Mouse (Mus musculus) retina, embryonic 14.5 days (tissue): Measurements from ENCODE around the gene Atp8b5.

Experiments
- DNase-seq: peaks from one replicate; pipeline ENCODE4 v3.0.0-alpha.2; 2015; ENCODE audit warnings: low spot score

Atp8b5 gene

GRCm38 (mm10) chr4:43415221-43416070, 148.5 kb downstream of the Atp8b5 start:
- DNase-seq, result no peak

- no peak for DNase-seq
Measured at GRCm38 (mm10) chr4:43416071-43416490, 149.1 kb downstream of the Atp8b5 start.

GRCm38 (mm10) chr4:43417269-43418062, 150.5 kb downstream of the Atp8b5 start:
- DNase-seq, result no peak

GRCm38 (mm10) chr4:43418450-43418849, 151.5 kb downstream of the Atp8b5 start:
- DNase-seq, result no peak

GRCm38 (mm10) chr4:43418973-43419656, 152.2 kb downstream of the Atp8b5 start:
- DNase-seq, result no peak

- no peak for DNase-seq
Measured at GRCm38 (mm10) chr4:43419801-43420281, 152.9 kb downstream of the Atp8b5 start.

GRCm38 (mm10) chr4:43420305-43420704, 153.3 kb downstream of the Atp8b5 start:
- DNase-seq, result peak; percentile 91

- DNase-seq, result no peak
Measured at GRCm38 (mm10) chr4:43421632-43422240, 154.8 kb downstream of the Atp8b5 start.
